Mouse (Mus musculus): ENCODE measurements around the gene Plxna1. TPM values are rescaled to one million over a fixed set of nuclear protein-coding genes. Genes with fewer than 3 reads are reported as not detected.

Plxna1 gene
- total and polyA plus RNA-seq, 3 experiments = 7.2 to 25.8 TPM; not detected in 1

DNA sequence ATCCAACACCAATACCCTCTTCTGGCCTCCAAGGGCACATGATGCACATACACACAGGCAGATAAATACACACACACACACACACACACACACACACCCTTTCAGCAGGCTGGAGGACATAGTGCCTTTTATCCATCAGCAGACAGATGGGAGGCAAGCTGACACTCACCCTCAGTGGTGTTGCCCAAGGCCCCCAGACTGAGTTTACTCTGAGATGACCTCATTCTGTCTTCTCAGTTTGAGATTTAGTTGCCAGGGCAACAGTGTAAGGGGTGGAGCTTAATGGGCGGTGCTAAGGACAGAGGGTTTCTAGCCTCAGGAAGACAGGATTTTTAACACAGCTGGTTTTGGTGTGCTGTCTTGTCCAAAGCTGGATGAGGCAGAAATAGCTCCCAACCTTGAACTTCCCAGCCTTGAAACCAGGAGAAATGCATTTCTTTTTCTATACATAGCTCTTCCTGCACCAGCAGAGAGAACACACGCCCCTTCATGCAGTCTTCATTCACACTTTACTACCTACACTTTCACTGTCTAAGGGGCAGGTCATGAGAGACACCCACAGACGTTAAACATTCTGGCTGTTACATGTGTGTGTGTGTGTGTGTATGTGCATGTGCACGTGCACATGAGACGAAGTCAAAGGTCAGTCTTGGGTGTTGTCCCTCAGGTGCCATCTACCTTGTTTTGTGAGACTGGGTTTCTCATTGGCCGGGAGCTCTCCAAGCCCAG, 75.6 kb downstream of the Plxna1 start:
- DNase-seq (ENCODE audit: low read depth, low spot score) = peak; percentile 11
- H3K79me2 ChIP-seq (ENCODE audit: control insufficient read depth, insufficient read depth, low read length, poor library complexity) = no peaks in the 10 kb centered on the region
- no peaks in the 10 kb centered on the region for H3K4me1 ChIP-seq (ENCODE audit: control insufficient read depth in 1 of 2, insufficient read depth in 2 of 2, low read length in 2 of 2)
- no peak overlapping the region for H3K27ac ChIP-seq (ENCODE audit: control insufficient read depth, low read depth, low read length)
- no peaks in the 10 kb centered on the region for H3K36me3 ChIP-seq (ENCODE audit: control insufficient read depth in 1 of 2, insufficient read depth in 2 of 2, low read length in 2 of 2)
- H3K4me3 ChIP-seq (ENCODE audit: control insufficient read depth in 1 of 2, insufficient read depth in 1 of 2, low read depth in 2 of 2, low read length in 2 of 2) = no peak overlapping the region
- H3K9ac ChIP-seq (ENCODE audit: control insufficient read depth, low read depth, low read length, poor library complexity, severe bottlenecking) = no peak overlapping the region
- H3K27me3 ChIP-seq (ENCODE audit: control insufficient read depth in 1 of 2, insufficient read depth in 2 of 2, low read length in 2 of 2) = no peaks in the 10 kb centered on the region
- no peaks in the 10 kb centered on the region for H3K9me3 ChIP-seq (replicated peaks; ENCODE audit: insufficient read depth, low read length)
- TF ChIP-seq ZMIZ1 (IDR thresholded peaks at IDR 0.05; ENCODE audit: low read depth, low read length) = no peak
- TF ChIP-seq GATA1 (IDR thresholded peaks at IDR 0.05; ENCODE audit: low read depth, low read length) = no peak
- no peak for TF ChIP-seq SIN3A (IDR thresholded peaks at IDR 0.05; ENCODE audit: low read length)
- no peak for TF ChIP-seq MAZ (IDR thresholded peaks at IDR 0.05; ENCODE audit: low read depth, low read length)

DNA sequence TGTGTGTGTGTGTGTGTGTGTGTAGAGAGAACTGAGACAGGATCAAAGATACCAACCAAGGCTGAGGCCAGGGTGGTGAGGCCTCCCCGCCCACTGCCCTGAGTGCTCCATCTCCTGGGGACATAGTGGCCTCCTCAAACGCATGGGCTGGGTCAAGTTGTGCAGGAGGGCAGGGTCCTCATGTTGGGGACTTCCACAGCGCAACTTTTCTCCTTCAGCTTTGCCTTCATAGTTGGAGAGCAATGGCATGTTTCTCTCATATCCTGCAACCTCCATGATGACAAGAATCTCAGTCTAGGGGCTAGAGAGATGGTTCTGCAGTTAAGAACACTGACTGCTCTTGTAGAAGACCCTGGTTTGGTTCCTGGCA, 76.1 kb downstream of the Plxna1 start:
- H3K9ac ChIP-seq (ENCODE audit: control insufficient read depth, low read depth, low read length, poor library complexity, severe bottlenecking) = no peak overlapping the region

DNA sequence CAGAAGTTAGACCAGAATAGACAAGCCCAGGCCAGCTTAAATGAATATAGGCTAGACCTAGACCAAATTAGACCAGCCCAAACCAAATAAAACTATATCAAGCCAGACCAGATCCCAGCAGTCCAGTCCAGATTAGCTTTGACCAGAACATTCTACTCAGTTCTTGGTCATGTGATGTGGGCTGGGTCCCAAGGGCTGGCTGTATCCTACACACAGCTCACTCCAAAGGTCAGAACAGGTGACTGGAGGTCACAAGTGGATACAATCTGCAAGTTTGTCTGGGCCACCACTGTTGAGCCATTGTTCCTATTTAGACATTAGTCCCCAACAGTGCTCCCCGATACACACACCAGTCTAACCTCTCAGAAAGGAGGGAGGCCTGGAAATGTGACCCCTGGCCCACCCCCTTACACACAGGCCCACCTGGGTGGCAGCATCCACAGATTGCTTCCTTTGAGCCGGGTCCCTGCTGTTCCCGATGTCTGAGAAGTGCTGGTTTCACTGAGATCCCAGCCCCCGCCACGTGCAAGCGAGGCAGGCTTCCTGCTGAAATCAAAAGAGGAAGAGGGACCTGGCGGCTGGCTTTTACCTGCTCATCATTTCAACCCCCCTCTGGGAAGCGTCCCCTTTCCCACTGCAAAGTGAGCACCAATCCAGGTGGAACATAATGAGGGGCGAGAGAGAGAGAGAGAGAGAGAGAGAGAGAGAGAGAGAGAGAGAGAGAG, 76.7 kb downstream of the Plxna1 start:
- Histone ChIP-seq H3K79me2 (ENCODE audit: control insufficient read depth, insufficient read depth, low read length, poor library complexity) (no peaks in the 10 kb centered on the region), H3K4me1 (ENCODE audit: control insufficient read depth in 1 of 2, insufficient read depth in 2 of 2, low read length in 2 of 2) (no peaks in the 10 kb centered on the region), H3K27me3 (ENCODE audit: control insufficient read depth in 1 of 2, insufficient read depth in 2 of 2, low read length in 2 of 2) (no peaks in the 10 kb centered on the region), H3K36me3 (ENCODE audit: control insufficient read depth in 1 of 2, insufficient read depth in 2 of 2, low read length in 2 of 2) (no peaks in the 10 kb centered on the region), H3K27ac (ENCODE audit: control insufficient read depth, low read depth, low read length) (no peak overlapping the region), H3K4me3 (ENCODE audit: control insufficient read depth in 1 of 2, insufficient read depth in 1 of 2, low read depth in 2 of 2, low read length in 2 of 2) (no peak overlapping the region), H3K9me3 (replicated peaks; ENCODE audit: insufficient read depth, low read length) (no peaks in the 10 kb centered on the region), H3K9ac (ENCODE audit: control insufficient read depth, low read depth, low read length, poor library complexity, severe bottlenecking) (no peak overlapping the region)
- TF ChIP-seq MEF2A (IDR thresholded peaks at IDR 0.05; ENCODE audit: extremely low read depth, insufficient replicate concordance, low read depth, low read length, poor library complexity, severe bottlenecking) (no peak), GABPA (IDR thresholded peaks at IDR 0.05; ENCODE audit: low read depth, low read length) (no peak), EP300 (IDR thresholded peaks at IDR 0.05; ENCODE audit: low read depth in 1 of 2, low read length in 2 of 2) (no peak), TCF12 (IDR thresholded peaks at IDR 0.05; ENCODE audit: low read depth, low read length) (no peak), POLR2AphosphoS2 (IDR thresholded peaks at IDR 0.05; ENCODE audit: low read length) (no peak), ETS1 (IDR thresholded peaks at IDR 0.05; ENCODE audit: low read depth, low read length) (no peak), ZC3H11A (IDR thresholded peaks at IDR 0.05; ENCODE audit: low read depth, low read length) (no peak), MYC (IDR thresholded peaks at IDR 0.05; ENCODE audit: low read depth, low read length) (no peak), JUND (IDR thresholded peaks at IDR 0.05; ENCODE audit: low read depth, low read length) (no peak), MYB (IDR thresholded peaks at IDR 0.05; ENCODE audit: low read depth, low read length) (no peak)
- DNase-seq (ENCODE audit: low read depth, low spot score) = no peak

More for the DNA sequence above, 76.1 kb downstream of the Plxna1 start:
- Histone ChIP-seq H3K27me3 (ENCODE audit: control insufficient read depth in 1 of 2, insufficient read depth in 2 of 2, low read length in 2 of 2) (no peaks in the 10 kb centered on the region), H3K36me3 (ENCODE audit: control insufficient read depth in 1 of 2, insufficient read depth in 2 of 2, low read length in 2 of 2) (no peaks in the 10 kb centered on the region), H3K79me2 (ENCODE audit: control insufficient read depth, insufficient read depth, low read length, poor library complexity) (no peaks in the 10 kb centered on the region), H3K9me3 (replicated peaks; ENCODE audit: insufficient read depth, low read length) (no peaks in the 10 kb centered on the region), H3K4me3 (ENCODE audit: control insufficient read depth in 1 of 2, insufficient read depth in 1 of 2, low read depth in 2 of 2, low read length in 2 of 2) (no peak overlapping the region), H3K27ac (ENCODE audit: control insufficient read depth, low read depth, low read length) (no peak overlapping the region), H3K4me1 (ENCODE audit: control insufficient read depth in 1 of 2, insufficient read depth in 2 of 2, low read length in 2 of 2) (no peaks in the 10 kb centered on the region)
- TF ChIP-seq MAFK (IDR thresholded peaks at IDR 0.05; ENCODE audit: borderline replicate concordance, low read depth, low read length) = no peak
- no peak for TF ChIP-seq ZNF384 (IDR thresholded peaks at IDR 0.05; ENCODE audit: low read depth, low read length)
- TF ChIP-seq MEF2A (IDR thresholded peaks at IDR 0.05; ENCODE audit: extremely low read depth, insufficient replicate concordance, low read depth, low read length, poor library complexity, severe bottlenecking) = no peak
- TF ChIP-seq TCF12 (IDR thresholded peaks at IDR 0.05; ENCODE audit: low read depth, low read length) = no peak
- TF ChIP-seq TAL1 (IDR thresholded peaks at IDR 0.05; ENCODE audit: low read length) = no peak
- no peak for TF ChIP-seq E2F4 (IDR thresholded peaks at IDR 0.05; ENCODE audit: borderline replicate concordance, low read depth, low read length)
- TF ChIP-seq NELFE (IDR thresholded peaks at IDR 0.05; ENCODE audit: low read depth, low read length) = no peak
- no peak for TF ChIP-seq ZC3H11A (IDR thresholded peaks at IDR 0.05; ENCODE audit: low read depth, low read length)
- no peak for TF ChIP-seq POLR2AphosphoS2 (IDR thresholded peaks at IDR 0.05; ENCODE audit: low read length)
- TF ChIP-seq SIN3A (IDR thresholded peaks at IDR 0.05; ENCODE audit: low read length) = no peak
- TF ChIP-seq CHD2 (IDR thresholded peaks at IDR 0.05; ENCODE audit: low read length) = no peak
- DNase-seq (ENCODE audit: low read depth, low spot score) = no peak

All from MEL (cell line).